Mouse (Mus musculus): ENCODE measurements at regions not wholly inside any gene's neighbourhood (a gene's known extent, or its start where the extent isn't known, plus 50 kb on each side); places are given as distances from the start of the nearest gene placed in this dataset.

DNA sequence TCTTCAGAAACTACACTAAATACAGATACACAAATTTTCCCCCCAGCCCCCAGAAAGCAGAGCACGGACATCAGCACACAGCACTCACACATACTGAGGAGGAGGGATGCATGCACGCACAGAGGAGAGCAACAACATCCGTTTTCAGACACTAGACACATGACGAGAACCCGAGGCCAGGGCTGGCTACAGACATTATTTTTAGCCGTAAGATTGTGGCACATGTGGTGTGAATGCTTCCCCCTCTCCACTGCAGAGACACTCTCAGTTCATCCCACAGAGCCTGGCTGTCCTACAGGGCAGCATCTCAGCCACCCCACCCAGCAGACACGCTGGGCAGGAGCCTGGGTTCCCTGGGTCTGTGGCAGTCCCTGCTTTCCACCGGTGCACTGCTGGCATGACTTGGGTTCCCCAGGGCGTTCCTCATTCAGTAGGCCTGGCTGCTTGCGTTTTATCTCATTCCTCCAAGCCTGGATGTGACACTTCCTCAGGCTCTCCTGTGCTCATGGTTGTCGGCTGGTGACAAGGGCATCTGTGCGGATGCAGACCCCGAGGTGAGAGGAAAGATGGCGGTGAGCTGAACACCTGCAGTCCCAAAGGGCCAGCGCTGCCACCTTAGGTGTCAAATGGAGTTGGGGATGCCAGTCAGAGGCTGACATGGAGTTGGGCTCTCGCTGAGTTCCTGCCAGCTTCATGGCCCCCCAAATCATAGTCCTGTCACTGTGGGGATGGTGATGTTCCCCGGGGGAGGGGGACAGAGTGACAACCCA is 247.1 kb upstream of the Myt1l start:
- TF ChIP-seq POLR2A (IDR thresholded peaks at IDR 0.05; ENCODE audit: low read depth, low read length) (no peak), CTCF (IDR thresholded peaks at IDR 0.05; ENCODE audit: borderline replicate concordance, insufficient read depth, low read length) (no peak)
- Histone ChIP-seq H3K4me1 (ENCODE audit: control insufficient read depth, insufficient read depth, low read length) (no peaks in the 10 kb centered on the region), H3K27ac (ENCODE audit: insufficient read depth, low read length) (no peak overlapping the region), H3K4me3 (ENCODE audit: insufficient read depth, low read length) (no peak overlapping the region)

DNA sequence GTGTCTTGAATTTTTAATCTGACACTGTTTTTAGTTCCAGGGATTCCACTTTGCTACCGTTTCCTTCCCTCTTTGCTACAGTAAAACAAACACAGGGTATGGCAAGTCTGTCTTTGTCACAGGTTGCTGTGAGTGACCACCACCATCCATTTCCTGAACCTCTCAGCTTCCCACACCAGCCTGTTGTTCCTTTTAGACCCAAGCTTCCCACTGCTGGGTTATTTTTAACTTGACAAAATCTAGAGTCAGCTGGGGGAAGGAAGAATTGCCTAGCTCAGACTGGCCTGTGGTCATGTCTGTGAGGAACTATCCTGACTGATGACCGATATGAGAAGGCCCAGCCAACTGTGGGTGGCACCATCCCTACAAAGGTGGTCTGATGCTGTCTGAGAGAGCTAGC is 239.4 kb upstream of the Myt1l start:
- TF ChIP-seq POLR2A (IDR thresholded peaks at IDR 0.05; ENCODE audit: low read depth, low read length) (no peak), CTCF (IDR thresholded peaks at IDR 0.05; ENCODE audit: borderline replicate concordance, insufficient read depth, low read length) (no peak)
- Histone ChIP-seq H3K4me1 (ENCODE audit: control insufficient read depth, insufficient read depth, low read length) (no peaks in the 10 kb centered on the region), H3K4me3 (ENCODE audit: insufficient read depth, low read length) (no peak overlapping the region), H3K27ac (ENCODE audit: insufficient read depth, low read length) (no peak overlapping the region)

DNA sequence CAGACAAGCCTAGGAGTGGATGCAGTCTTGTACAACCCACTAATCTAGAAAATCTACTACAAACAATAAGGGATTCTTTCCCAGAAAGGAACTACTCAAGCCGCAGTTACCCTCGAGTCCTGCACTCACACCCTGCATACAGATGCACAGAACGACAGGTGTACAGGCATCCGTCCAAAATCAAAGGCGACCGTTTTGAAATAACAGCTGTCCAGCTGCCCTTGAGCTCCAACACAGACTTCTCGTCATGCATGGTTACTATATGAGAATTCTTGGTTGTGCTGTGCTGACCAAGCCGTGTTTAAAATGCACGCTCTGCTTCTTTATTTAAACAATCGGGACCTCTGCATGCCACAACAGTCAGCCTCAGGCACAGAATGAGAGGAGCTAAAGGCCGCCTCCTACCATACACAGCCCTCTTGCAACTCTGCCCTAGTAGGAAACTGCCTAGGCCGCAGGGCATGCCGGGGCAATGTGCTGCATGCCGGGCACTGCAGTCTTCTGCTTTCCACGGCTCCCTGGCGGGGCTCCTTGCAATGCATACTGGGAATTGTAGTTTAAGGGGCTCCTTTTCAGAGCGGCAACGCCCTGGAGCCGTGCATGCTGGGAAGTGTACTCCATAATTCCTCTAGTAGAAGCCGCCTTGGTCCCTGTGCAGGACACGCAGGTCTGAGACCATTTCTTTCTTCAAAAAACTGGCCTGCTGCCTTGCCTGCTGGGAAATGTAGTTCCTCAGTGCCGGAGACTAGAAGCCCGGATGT is 237.4 kb upstream of the Myt1l start:
- H3K4me3 ChIP-seq (ENCODE audit: insufficient read depth, low read length), result peak overlapping the region; percentile 6; the same call in 1 of the 2 replicates
- TF ChIP-seq POLR2A (IDR thresholded peaks at IDR 0.05; ENCODE audit: low read depth, low read length), result peak; percentile 85
- TF ChIP-seq CTCF (IDR thresholded peaks at IDR 0.05; ENCODE audit: borderline replicate concordance, insufficient read depth, low read length), result no peak
- no peak overlapping the region for H3K27ac ChIP-seq (ENCODE audit: insufficient read depth, low read length)
- no peaks in the 10 kb centered on the region for H3K4me1 ChIP-seq (ENCODE audit: control insufficient read depth, insufficient read depth, low read length)

DNA sequence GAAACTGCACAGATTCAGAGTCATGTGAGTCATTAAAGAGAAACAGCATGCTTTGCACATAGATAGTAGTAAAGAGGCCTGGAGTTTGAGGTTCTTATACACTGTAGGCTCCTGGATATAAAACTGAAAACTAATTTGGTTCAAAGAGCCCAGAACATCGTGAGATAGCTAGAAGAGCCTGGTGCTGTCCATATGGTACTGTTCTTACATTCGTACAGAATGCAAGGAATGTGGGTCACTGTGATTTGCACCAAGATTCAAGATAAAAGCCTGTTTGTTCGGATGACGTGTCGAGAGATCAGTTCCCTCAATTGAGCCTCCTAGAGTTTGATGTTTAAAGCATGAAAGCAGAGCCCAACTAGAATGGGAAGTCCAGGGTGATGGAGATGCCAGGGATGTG is 230.2 kb upstream of the Myt1l start:
- TF ChIP-seq POLR2A (IDR thresholded peaks at IDR 0.05; ENCODE audit: low read depth, low read length) (no peak), CTCF (IDR thresholded peaks at IDR 0.05; ENCODE audit: borderline replicate concordance, insufficient read depth, low read length) (no peak)
- no peak overlapping the region for H3K27ac ChIP-seq (ENCODE audit: insufficient read depth, low read length)

DNA sequence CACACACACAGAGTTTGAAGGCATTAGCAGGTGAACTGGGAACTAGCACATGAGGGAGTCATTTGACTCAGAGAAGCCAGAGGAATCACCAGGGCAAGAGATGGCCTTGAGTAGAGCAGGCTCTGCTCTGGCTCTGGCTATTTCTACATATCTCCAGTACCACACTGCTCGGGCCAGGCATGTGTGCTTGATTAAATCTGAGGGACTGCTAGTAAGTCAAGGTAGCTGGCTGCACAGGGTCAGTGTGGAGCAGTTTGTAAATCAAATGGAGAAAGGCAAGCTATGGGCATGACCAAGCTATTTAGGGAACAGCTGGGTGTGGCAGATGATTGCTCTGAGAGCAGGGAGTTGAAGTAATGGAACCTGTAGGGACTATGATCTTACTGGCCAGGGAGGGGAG is 212.5 kb upstream of the Myt1l start:
- no peak overlapping the region for H3K27ac ChIP-seq (ENCODE audit: insufficient read depth, low read length)
- no peaks in the 10 kb centered on the region for H3K4me1 ChIP-seq (ENCODE audit: control insufficient read depth, insufficient read depth, low read length)
- no peak overlapping the region for H3K4me3 ChIP-seq (ENCODE audit: insufficient read depth, low read length)
- TF ChIP-seq CTCF (IDR thresholded peaks at IDR 0.05; ENCODE audit: borderline replicate concordance, insufficient read depth, low read length) (no peak), POLR2A (IDR thresholded peaks at IDR 0.05; ENCODE audit: low read depth, low read length) (no peak)

More for the DNA sequence above, 230.2 kb upstream of the Myt1l start:
- H3K4me1 ChIP-seq (ENCODE audit: control insufficient read depth, insufficient read depth, low read length), result no peaks in the 10 kb centered on the region
- H3K4me3 ChIP-seq (ENCODE audit: insufficient read depth, low read length), result no peak overlapping the region

DNA sequence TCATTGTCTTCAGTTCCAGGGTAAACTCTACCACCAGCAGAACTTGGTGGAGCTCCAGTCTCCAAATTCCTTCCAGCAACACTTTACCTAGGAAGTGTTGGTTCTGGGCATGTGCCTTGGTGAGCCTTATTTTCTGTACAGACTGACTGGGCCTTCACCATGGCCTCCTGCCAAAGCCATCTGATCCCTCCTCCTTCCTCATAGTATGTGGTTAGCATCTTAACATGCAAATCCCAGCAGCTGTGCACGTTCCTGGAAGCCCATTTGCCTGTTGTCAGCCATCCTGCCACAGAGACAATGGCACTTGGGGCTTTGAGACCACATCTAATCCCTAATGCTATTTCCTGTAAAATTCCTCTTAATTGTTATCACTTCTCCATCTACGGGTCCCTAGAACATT is 206.7 kb upstream of the Myt1l start:
- TF ChIP-seq CTCF (IDR thresholded peaks at IDR 0.05; ENCODE audit: borderline replicate concordance, insufficient read depth, low read length), result no peak
- TF ChIP-seq POLR2A (IDR thresholded peaks at IDR 0.05; ENCODE audit: low read depth, low read length), result no peak
- no peak overlapping the region for H3K4me3 ChIP-seq (ENCODE audit: insufficient read depth, low read length)
- H3K27ac ChIP-seq (ENCODE audit: insufficient read depth, low read length), result no peak overlapping the region
- no peaks in the 10 kb centered on the region for H3K4me1 ChIP-seq (ENCODE audit: control insufficient read depth, insufficient read depth, low read length)

DNA sequence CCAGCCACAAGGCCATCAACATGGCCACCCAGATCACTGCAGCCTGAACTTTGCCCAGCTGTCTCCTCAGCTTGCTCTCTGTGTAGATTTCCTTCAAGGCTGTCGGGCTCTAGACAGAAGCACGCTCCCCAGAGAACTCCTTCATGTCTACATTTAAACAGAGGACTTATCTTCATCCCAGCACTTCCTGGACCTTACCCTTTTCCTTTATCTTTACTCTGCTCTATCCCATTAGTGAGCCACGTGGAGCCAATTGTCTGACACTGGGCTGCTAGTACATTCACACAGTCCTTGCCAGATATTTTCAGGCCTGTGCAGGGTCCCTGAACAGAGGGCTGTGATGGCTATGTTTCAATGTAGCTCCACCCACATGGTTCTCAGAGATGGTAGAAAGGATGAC is 204.7 kb upstream of the Myt1l start:
- Histone ChIP-seq H3K27ac (ENCODE audit: insufficient read depth, low read length) (no peak overlapping the region), H3K4me1 (ENCODE audit: control insufficient read depth, insufficient read depth, low read length) (no peaks in the 10 kb centered on the region), H3K4me3 (ENCODE audit: insufficient read depth, low read length) (no peak overlapping the region)
- no peak for TF ChIP-seq POLR2A (IDR thresholded peaks at IDR 0.05; ENCODE audit: low read depth, low read length)
- TF ChIP-seq CTCF (IDR thresholded peaks at IDR 0.05; ENCODE audit: borderline replicate concordance, insufficient read depth, low read length), result no peak

DNA sequence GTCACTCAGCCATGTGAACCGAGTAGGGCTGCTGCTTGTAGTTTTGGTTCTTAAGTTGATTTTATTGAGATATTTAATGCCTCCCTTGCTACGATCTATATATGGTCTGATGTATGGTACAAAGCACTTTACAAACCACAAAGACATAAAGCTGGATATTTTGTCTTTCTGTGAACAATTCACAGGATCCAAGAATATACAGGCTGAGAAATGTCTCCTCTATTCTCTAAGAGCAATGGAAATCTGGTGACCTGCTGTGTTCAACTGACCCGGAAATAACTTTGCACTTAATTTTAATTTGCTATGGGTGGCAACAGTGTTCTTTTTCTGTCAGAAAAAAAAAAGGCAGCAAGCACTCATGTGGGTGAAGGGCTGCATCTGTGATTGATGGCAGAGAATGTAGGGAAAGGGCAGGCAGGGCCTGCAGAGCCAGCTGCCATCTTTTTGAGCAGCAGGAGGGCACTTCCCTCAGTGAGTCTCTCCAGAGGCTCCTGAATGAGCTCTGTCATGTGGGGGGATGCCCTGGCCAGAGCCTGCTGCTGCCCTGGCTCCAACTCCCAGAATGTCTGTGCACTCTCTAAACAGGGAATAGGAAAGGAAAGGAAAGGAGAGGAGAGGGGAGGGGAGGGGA is 192.2 kb upstream of the Myt1l start:
- H3K27ac ChIP-seq (ENCODE audit: insufficient read depth, low read length), result no peak overlapping the region
- TF ChIP-seq POLR2A (IDR thresholded peaks at IDR 0.05; ENCODE audit: low read depth, low read length), result no peak
- TF ChIP-seq CTCF (IDR thresholded peaks at IDR 0.05; ENCODE audit: borderline replicate concordance, insufficient read depth, low read length), result no peak
- H3K4me1 ChIP-seq (ENCODE audit: control insufficient read depth, insufficient read depth, low read length), result no peaks in the 10 kb centered on the region
- no peak overlapping the region for H3K4me3 ChIP-seq (ENCODE audit: insufficient read depth, low read length)

DNA sequence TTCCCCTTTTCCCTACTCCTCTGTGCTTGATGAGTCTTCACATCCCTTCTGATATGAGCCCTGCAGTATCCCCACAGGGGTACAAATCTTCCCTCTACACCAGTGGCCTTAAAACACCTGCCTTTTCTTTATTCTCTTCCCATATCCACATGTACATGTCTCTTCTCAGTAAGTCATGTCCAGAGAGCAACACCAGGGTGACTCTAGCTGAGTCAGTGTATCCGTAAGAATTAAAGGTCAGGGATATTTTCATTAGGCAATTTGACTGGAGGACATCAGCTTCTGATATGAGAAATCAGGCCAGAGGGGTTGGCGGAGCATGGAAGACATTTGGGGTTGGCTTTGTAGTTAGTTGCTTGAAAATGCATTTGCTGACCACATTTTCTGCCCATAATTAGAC is 190.8 kb upstream of the Myt1l start:
- no peak overlapping the region for H3K27ac ChIP-seq (ENCODE audit: insufficient read depth, low read length)
- H3K4me1 ChIP-seq (ENCODE audit: control insufficient read depth, insufficient read depth, low read length), result no peaks in the 10 kb centered on the region
- H3K4me3 ChIP-seq (ENCODE audit: insufficient read depth, low read length), result no peak overlapping the region
- TF ChIP-seq CTCF (IDR thresholded peaks at IDR 0.05; ENCODE audit: borderline replicate concordance, insufficient read depth, low read length), result no peak
- no peak for TF ChIP-seq POLR2A (IDR thresholded peaks at IDR 0.05; ENCODE audit: low read depth, low read length)

Data from embryonic fibroblast, embryonic 13.5 days (primary cell).